Mouse (Mus musculus) olfactory bulb, adult 2 months (tissue): ENCODE results near the gene D13Ertd608e.

Experiments
- CTCF ChIP-seq: fragments of 200-500 bp; IDR thresholded peaks from 2 replicates; pipeline ENCODE4 v1.5.1; 2012; ENCODE audit warnings: low read depth, mild to moderate bottlenecking, low read length, moderate library complexity; ENCODE audit not compliant: insufficient read depth
- POLR2A ChIP-seq: fragments of 200-500 bp; IDR thresholded peaks from 2 replicates; pipeline ENCODE4 v1.6.1; 2012; ENCODE audit warnings: mild to moderate bottlenecking, low read depth, low read length, moderate library complexity; ENCODE audit not compliant: insufficient read depth

- no peak for TF ChIP-seq CTCF
- no peak for TF ChIP-seq POLR2A
Observed at GRCm38 (mm10) chr13:119817579-119818206, 18.1 kb upstream of the D13Ertd608e start.
